ENCODE assay signal across 9 mouse cellular contexts in genomic region chr1:38856196-38856595, GRCm38 (mm10). TPM values are rescaled to one million over a fixed set of nuclear protein-coding genes. Genes with fewer than 3 reads are reported as not detected.
DNase-seq lines count a peak whose midpoint lies in the region; ATAC-seq and TF ChIP-seq lines count a peak whose summit lies in the region.
"Had no signal": no experiment of that assay in that cellular context is flagged by ENCODE, and none has a peak within 500 bp of the region (broad histone marks: within the 10 kb centered on the region; RNA-seq: fewer than 3 reads in every experiment).

No protein-coding gene starts in this region.

- no peaks in the 10 kb centered on the region for H3K36me3 ChIP-seq in lung, embryonic 14.5 days (ENCODE audit: insufficient read depth)
- no peaks in the 10 kb centered on the region for H3K36me3 ChIP-seq in liver, embryonic 14.5 days (replicated peaks; ENCODE audit: control insufficient read depth, insufficient read depth, low read depth)
- H3K36me3 ChIP-seq: heart, embryonic 15.5 days; neural tube, embryonic 12.5 days had no signal

- WGBS in lung, embryonic 14.5 days = 12% methylated on average over 3 of the region's 3 CpGs
- 8% methylated on average over 3 of the region's 3 CpGs for WGBS in liver, embryonic 14.5 days (ENCODE audit: insufficient replicate concordance)

- TF ChIP-seq CTCF in lung, embryonic 14.5 days (IDR thresholded peaks at IDR 0.05; ENCODE audit: low read depth) = peak; percentile 77
- peak; percentile 78 for TF ChIP-seq CTCF in liver, embryonic 14.5 days (IDR thresholded peaks at IDR 0.05; ENCODE audit: low read depth)

- H3K27me3 ChIP-seq in lung, embryonic 14.5 days (ENCODE audit: insufficient read depth, low read length) = no peaks in the 10 kb centered on the region
- no peaks in the 10 kb centered on the region for H3K27me3 ChIP-seq in liver, embryonic 14.5 days (ENCODE audit: control insufficient read depth, insufficient read depth, low read length)

- H3K4me1 ChIP-seq in lung, embryonic 14.5 days (ENCODE audit: insufficient read depth) = no peaks in the 10 kb centered on the region
- H3K4me1 ChIP-seq in liver, embryonic 14.5 days (replicated peaks; ENCODE audit: control insufficient read depth in 2 of 2, insufficient read depth in 2 of 2, low read length in 1 of 2) = no peaks in the 10 kb centered on the region
- H3K4me1 ChIP-seq: heart, embryonic 15.5 days; neural tube, embryonic 12.5 days had no signal

- ATAC-seq in lung, embryonic 14.5 days (ENCODE audit: insufficient read depth) = no peak
- ATAC-seq in liver, embryonic 14.5 days (ENCODE audit: insufficient read depth) = no peak

- no peaks in the 10 kb centered on the region for H3K9me3 ChIP-seq in lung, embryonic 14.5 days (ENCODE audit: low read depth, low read length)
- H3K9me3 ChIP-seq in liver, embryonic 14.5 days (ENCODE audit: control insufficient read depth, low read length) = no peaks in the 10 kb centered on the region
- H3K9me3 ChIP-seq: heart, embryonic 15.5 days; neural tube, embryonic 12.5 days had no signal

- no peak overlapping the region for H3K9ac ChIP-seq in lung, embryonic 14.5 days
- no peak overlapping the region for H3K9ac ChIP-seq in liver, embryonic 14.5 days (replicated peaks)
- H3K9ac ChIP-seq: heart, embryonic 15.5 days; neural tube, embryonic 12.5 days had no signal

- no peak overlapping the region for H3K27ac ChIP-seq in lung, embryonic 14.5 days (ENCODE audit: low read depth)
- no peak overlapping the region for H3K27ac ChIP-seq in liver, embryonic 14.5 days
- H3K27ac ChIP-seq: heart, embryonic 15.5 days; neural tube, embryonic 12.5 days had no signal

- H3K4me2 ChIP-seq in lung, embryonic 14.5 days = no peak overlapping the region
- H3K4me2 ChIP-seq in liver, embryonic 14.5 days (ENCODE audit: low read depth) = no peak overlapping the region
- H3K4me2 ChIP-seq: heart, embryonic 15.5 days; neural tube, embryonic 12.5 days had no signal

- H3K4me3 ChIP-seq in lung, embryonic 14.5 days (ENCODE audit: low read depth, low read length) = no peak overlapping the region
- no peak overlapping the region for H3K4me3 ChIP-seq in liver, embryonic 14.5 days (ENCODE audit: insufficient read depth in 1 of 2, low read depth in 2 of 2, low read length in 2 of 2)
- H3K4me3 ChIP-seq: heart, embryonic 15.5 days; neural tube, embryonic 12.5 days had no signal

- no peak for TF ChIP-seq EP300 in liver, embryonic 14.5 days (IDR thresholded peaks at IDR 0.05; ENCODE audit: low read depth)

- peak; percentile 79 for DNase-seq in lung, embryonic 14.5 days
- no peak for DNase-seq in lung, postnatal 25 days (ENCODE audit: low spot score)
- DNase-seq in WW6 (ENCODE audit: low read depth, low spot score) = peak; percentile 42
- DNase-seq in cerebellum, postnatal 10 days = peak; percentile 88 to 91
- peak; percentile 63 for DNase-seq in gastrocnemius, postnatal 10 days
- DNase-seq in liver, embryonic 14.5 days (ENCODE audit: low read depth in 3 of 3, low spot score in 3 of 3) = no peak
- peak; percentile 7 for DNase-seq in skeletal muscle tissue, adult 2 months (ENCODE audit: low read depth, low spot score)

RNA-seq across cellular contexts. Expression of gene Lonrf2, which starts 19.7 kb away (rescaled TPM):
- 0.99 and 1.0 TPM in 2 replicates for polyA plus RNA-seq in lung, embryonic 14.5 days (2014; fragmentation: Nextera tagmentation; extraction: Ambion mirVana)
- total RNA-seq in gastrocnemius, postnatal 10 days (2021) = 1 to 10 TPM; 1.7 to 2.4 TPM
- polyA plus RNA-seq in liver, embryonic 14.5 days (2012; rRNA removed) = 0.09 and 0.13 TPM in 2 replicates
- polyA plus RNA-seq in liver, embryonic 14.5 days (2014; fragmentation: Nextera tagmentation; extraction: Ambion mirVana) = 0.08 TPM in 1 of 2 replicates, not detected in the other

RNA-seq across cellular contexts. Expression of gene Chst10, which starts 41.8 kb away (rescaled TPM):
- 2.2 and 3.9 TPM in 2 replicates for polyA plus RNA-seq in lung, embryonic 14.5 days (2014; fragmentation: Nextera tagmentation; extraction: Ambion mirVana)
- total RNA-seq in gastrocnemius, postnatal 10 days (2021) = 1 to 10 TPM; 1.3 TPM
- polyA plus RNA-seq in liver, embryonic 14.5 days (2012; rRNA removed) = 0.06 and 0.07 TPM in 2 replicates
- 0.09 and 0.11 TPM in 2 replicates for polyA plus RNA-seq in liver, embryonic 14.5 days (2014; fragmentation: Nextera tagmentation; extraction: Ambion mirVana)

Comparison
In these comparisons a context has a peak if more than half of its experiments do, and no peak if none do; other contexts are left out.
1. DNase-seq: peak in lung, embryonic 14.5 days (single experiment), WW6 (single experiment), cerebellum, postnatal 10 days (2 of 2), gastrocnemius, postnatal 10 days (single experiment) and skeletal muscle tissue, adult 2 months (single experiment); none in lung, postnatal 25 days (single experiment) and liver, embryonic 14.5 days (0 of 3).